Mouse (Mus musculus) limb, embryonic 14.5 days (tissue): ENCODE data around the gene Fgfr2. TPM values are rescaled to one million over a fixed set of nuclear protein-coding genes. Genes with fewer than 3 reads are reported as not detected.

Source experiments
- ATAC-seq: fragments of 200-750 bp; cut with Nextera tagmentation; 2 replicates; pipeline ENCODE4 v1.8.0; 2017; ENCODE audit warnings: low read depth, moderate number of reproducible peaks, moderate TSS enrichment; ENCODE audit not compliant: low FRiP score
- DNase-seq: peaks from one replicate; pipeline ENCODE4 v3.0.0-alpha.2; 2015; ENCODE audit warnings: low spot score
- H3K27ac ChIP-seq: fragments of 300-500 bp; sonication (generic); replicated peaks from 2 replicates; pipeline ENCODE4 v1.5.1; 2014; ENCODE audit warnings: low read depth, mild to moderate bottlenecking, low read length, moderate library complexity, mixed read lengths
- H3K27me3 ChIP-seq: fragments of 300-500 bp; sonication (generic); 2 replicates; pipeline ENCODE4 v1.6.1; 2014; ENCODE audit warnings: low read length, mixed read lengths; ENCODE audit not compliant: control insufficient read depth, insufficient read depth
- H3K36me3 ChIP-seq: fragments of 300-500 bp; sonication (generic); 2 replicates; pipeline ENCODE4 v1.6.1; 2014; ENCODE audit warnings: mild to moderate bottlenecking, low read length, moderate library complexity, mixed read lengths; ENCODE audit not compliant: control insufficient read depth, insufficient read depth
- H3K4me1 ChIP-seq: fragments of 300-500 bp; sonication (generic); 2 replicates; pipeline ENCODE4 v1.6.1; 2014; ENCODE audit warnings: antibody characterized with exemption, low read length, mixed read lengths; ENCODE audit not compliant: control insufficient read depth, insufficient read depth
- H3K4me2 ChIP-seq: fragments of 300-500 bp; sonication (generic); replicated peaks from 2 replicates; pipeline ENCODE4 v1.6.1; 2014; ENCODE audit warnings: low read depth, mild to moderate bottlenecking, low read length, moderate library complexity; ENCODE audit not compliant: severe bottlenecking
- H3K4me3 ChIP-seq: fragments of 300-500 bp; sonication (generic); replicated peaks from 2 replicates; pipeline ENCODE4 v1.5.1; 2014; ENCODE audit warnings: low read length
- H3K9ac ChIP-seq: fragments of 300-500 bp; sonication (generic); 2 replicates; pipeline ENCODE4 v1.6.1; 2014; ENCODE audit warnings: mild to moderate bottlenecking, low read depth, low read length, moderate library complexity; ENCODE audit not compliant: severe bottlenecking
- H3K9me3 ChIP-seq: fragments of 300-500 bp; sonication (generic); 2 replicates; pipeline ENCODE4 v1.6.1; 2016; ENCODE audit warnings: low read length; ENCODE audit not compliant: control insufficient read depth
- POLR2A ChIP-seq: fragments of 200-500 bp; IDR thresholded peaks from 2 replicates; pipeline ENCODE4 v1.8.0; 2012; ENCODE audit warnings: inconsistent platforms, mild to moderate bottlenecking, moderate library complexity, borderline replicate concordance; ENCODE audit not compliant: insufficient read depth, insufficient read length; ENCODE audit errors: extremely low read depth
- WGBS: fragments of 180-500 bp; shearing (Covaris S2); extraction: QIAGEN DNeasy Blood & Tissue Kit; methylation state at CpG from one replicate; pipeline ENCODE4 v1.1.7; 2014; 5-methylcytosine and 5-hydroxymethylcytosine counted together
- polyA plus RNA-seq, 2 experiments: library from polyadenylated mRNA; depleted of rRNA in 1 of 2; stranded (reverse) in 1 of 2; unstranded in 1 of 2; fragments of >200 nt; fragmentation: Nextera tagmentation in 1 of 2; extraction: Ambion mirVana in 1 of 2; gene quantifications; 2 replicates each; pipeline versions ENCODE4 v1.2.1 to v1.2.3; 2012 to 2014

The Fgfr2 gene
- polyA plus RNA-seq, 2 experiments: 131 to 133 TPM

- peaks cover 3% of the 10 kb centered on the region; the same call in 1 of the 2 replicates for H3K4me1 ChIP-seq
- ATAC-seq: no peak
- H3K9me3 ChIP-seq: no peaks in the 10 kb centered on the region
- 40% methylated on average over 4 of the region's 4 CpGs for WGBS
- no peak overlapping the region for H3K27ac ChIP-seq
- no peak for TF ChIP-seq POLR2A
- no peak for DNase-seq
- no peak overlapping the region for H3K4me2 ChIP-seq
- no peaks in the 10 kb centered on the region for H3K27me3 ChIP-seq
- H3K36me3 ChIP-seq: no peaks in the 10 kb centered on the region
- H3K4me3 ChIP-seq: no peak overlapping the region
- H3K9ac ChIP-seq: no peak overlapping the region
Observed at GRCm38 (mm10) chr7:132448511-132449154, 674.5 kb downstream of the Fgfr2 start.

GRCm38 (mm10) chr7:132447558-132447957 is 675.6 kb downstream of the Fgfr2 start:
- ATAC-seq: no peak

GRCm38 (mm10) chr7:132446841-132447240 is 676.3 kb downstream of the Fgfr2 start:
- Histone ChIP-seq H3K4me1 (peaks cover 8% of the 10 kb centered on the region; the same call in 1 of the 2 replicates), H3K9ac (no peak overlapping the region), H3K36me3 (no peaks in the 10 kb centered on the region), H3K4me3 (no peak overlapping the region), H3K4me2 (no peak overlapping the region), H3K27ac (no peak overlapping the region), H3K9me3 (no peaks in the 10 kb centered on the region), H3K27me3 (no peaks in the 10 kb centered on the region)
- no peak for TF ChIP-seq POLR2A
- DNase-seq (no peak), ATAC-seq (no peak)
- 75% methylated on average over 5 of the region's 5 CpGs for WGBS

More at GRCm38 (mm10) chr7:132447558-132447957, 675.6 kb downstream of the Fgfr2 start:
- Histone ChIP-seq H3K27ac (no peak overlapping the region), H3K4me2 (no peak overlapping the region), H3K4me1 (peaks cover 8% of the 10 kb centered on the region; the same call in 1 of the 2 replicates), H3K36me3 (no peaks in the 10 kb centered on the region), H3K9ac (no peak overlapping the region), H3K27me3 (no peaks in the 10 kb centered on the region), H3K9me3 (no peaks in the 10 kb centered on the region), H3K4me3 (no peak overlapping the region)
- no peak for DNase-seq
- WGBS: 83% methylated on average over 5 of the region's 5 CpGs
- TF ChIP-seq POLR2A: no peak

GRCm38 (mm10) chr7:132444221-132444620 is 678.9 kb downstream of the Fgfr2 start:
- Histone ChIP-seq H3K9ac (no peak overlapping the region), H3K9me3 (no peaks in the 10 kb centered on the region), H3K27ac (no peak overlapping the region), H3K4me1 (peaks cover 8% of the 10 kb centered on the region; the same call in 1 of the 2 replicates), H3K36me3 (no peaks in the 10 kb centered on the region), H3K4me2 (no peak overlapping the region), H3K27me3 (no peaks in the 10 kb centered on the region), H3K4me3 (no peak overlapping the region)
- DNase-seq (peak; percentile 72), ATAC-seq (no peak)
- WGBS: 70% methylated on average over 2 of the region's 2 CpGs
- TF ChIP-seq POLR2A: no peak

GRCm38 (mm10) chr7:132443769-132444168 is 679.4 kb downstream of the Fgfr2 start:
- H3K4me1 ChIP-seq: peaks cover 8% of the 10 kb centered on the region; the same call in 1 of the 2 replicates
- H3K27me3 ChIP-seq: no peaks in the 10 kb centered on the region
- 44% methylated on average over 2 of the region's 2 CpGs for WGBS
- DNase-seq (peak; percentile 37), ATAC-seq (no peak)
- no peak overlapping the region for H3K9ac ChIP-seq
- H3K4me2 ChIP-seq: no peak overlapping the region
- H3K36me3 ChIP-seq: no peaks in the 10 kb centered on the region
- no peak for TF ChIP-seq POLR2A
- no peak overlapping the region for H3K4me3 ChIP-seq
- H3K27ac ChIP-seq: no peak overlapping the region
- H3K9me3 ChIP-seq: no peaks in the 10 kb centered on the region
